Mouse (Mus musculus): Measurements from ENCODE around the gene Foxd1. TPM values are rescaled to one million over a fixed set of nuclear protein-coding genes. Genes with fewer than 3 reads are reported as not detected.

Foxd1 gene
- total and polyA plus RNA-seq, 3 experiments, result 0.05 TPM; not detected in 2

- Histone ChIP-seq H3K36me3 (replicated peaks) (no peaks in the 10 kb centered on the region), H3K27me3 (ENCODE audit: insufficient read depth, low read length) (no peaks in the 10 kb centered on the region; the same call in 1 of the 2 replicates), H3K4me3 (ENCODE audit: low read depth, low read length) (no peak overlapping the region), H3K9me3 (replicated peaks) (peaks cover 4% of the 10 kb centered on the region; the same call in 1 of the 2 replicates), H3K4me1 (ENCODE audit: insufficient read depth, low read depth, low read length) (no peaks in the 10 kb centered on the region)
- TF ChIP-seq CTCF (IDR thresholded peaks at IDR 0.05; ENCODE audit: low read depth, low read length) (no peak), TAL1 (conservative IDR thresholded peaks at IDR 0.05; ENCODE audit: low read depth, low read length) (no peak), POLR2AphosphoS5 (IDR thresholded peaks at IDR 0.05; ENCODE audit: insufficient replicate concordance, low read depth, low read length) (no peak), GATA1 (IDR thresholded peaks at IDR 0.05; ENCODE audit: borderline replicate concordance, low read length) (no peak), GATA2 (IDR thresholded peaks at IDR 0.05; ENCODE audit: borderline replicate concordance, low read depth, low read length) (no peak)
- no peak for ATAC-seq (ENCODE audit: extremely low read depth, insufficient number of reproducible peaks, low FRiP score, poor library complexity, severe bottlenecking)
- no peak for DNase-seq (ENCODE audit: low spot score)
Measured at GRCm38 (mm10) chr13:98385877-98386276, 31.8 kb downstream of the Foxd1 start.

DNA sequence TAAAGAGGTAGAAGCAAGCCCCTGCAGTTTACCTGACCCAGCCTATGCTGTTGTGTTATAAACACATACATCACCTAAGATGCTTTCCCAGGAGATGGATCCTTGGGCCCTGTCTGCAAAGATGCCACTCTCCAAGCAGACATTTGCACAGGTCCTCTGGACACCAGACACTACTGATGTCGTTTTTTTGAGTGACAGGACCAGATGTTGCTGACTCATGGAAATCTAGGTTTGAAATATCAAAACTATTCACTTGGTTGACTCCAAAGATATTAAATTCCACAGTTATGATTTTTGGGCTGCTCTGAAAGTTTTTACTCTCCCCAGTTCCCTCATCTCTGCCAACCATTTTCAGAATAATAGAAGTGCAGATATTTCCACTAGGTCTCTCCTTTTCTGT lies 35.0 kb downstream of the Foxd1 start:
- H3K4me3 ChIP-seq (ENCODE audit: low read depth, low read length), result no peak overlapping the region
- H3K4me1 ChIP-seq (ENCODE audit: insufficient read depth, low read depth, low read length), result no peaks in the 10 kb centered on the region
- DNase-seq (ENCODE audit: low spot score) (no peak), ATAC-seq (ENCODE audit: extremely low read depth, insufficient number of reproducible peaks, low FRiP score, poor library complexity, severe bottlenecking) (no peak)
- H3K36me3 ChIP-seq (replicated peaks), result no peaks in the 10 kb centered on the region
- no peaks in the 10 kb centered on the region; the same call in 1 of the 2 replicates for H3K27me3 ChIP-seq (ENCODE audit: insufficient read depth, low read length)
- TF ChIP-seq TAL1 (conservative IDR thresholded peaks at IDR 0.05; ENCODE audit: low read depth, low read length) (no peak), GATA1 (IDR thresholded peaks at IDR 0.05; ENCODE audit: borderline replicate concordance, low read length) (no peak), GATA2 (IDR thresholded peaks at IDR 0.05; ENCODE audit: borderline replicate concordance, low read depth, low read length) (no peak), CTCF (IDR thresholded peaks at IDR 0.05; ENCODE audit: low read depth, low read length) (no peak), POLR2AphosphoS5 (IDR thresholded peaks at IDR 0.05; ENCODE audit: insufficient replicate concordance, low read depth, low read length) (no peak)
- no peaks in the 10 kb centered on the region for H3K9me3 ChIP-seq (replicated peaks)

GRCm38 (mm10) chr13:98390363-98390762 lies 36.3 kb downstream of the Foxd1 start:
- no peaks in the 10 kb centered on the region; the same call in 1 of the 2 replicates for H3K27me3 ChIP-seq (ENCODE audit: insufficient read depth, low read length)
- no peak for ATAC-seq (ENCODE audit: extremely low read depth, insufficient number of reproducible peaks, low FRiP score, poor library complexity, severe bottlenecking)
- H3K36me3 ChIP-seq (replicated peaks), result no peaks in the 10 kb centered on the region

DNA sequence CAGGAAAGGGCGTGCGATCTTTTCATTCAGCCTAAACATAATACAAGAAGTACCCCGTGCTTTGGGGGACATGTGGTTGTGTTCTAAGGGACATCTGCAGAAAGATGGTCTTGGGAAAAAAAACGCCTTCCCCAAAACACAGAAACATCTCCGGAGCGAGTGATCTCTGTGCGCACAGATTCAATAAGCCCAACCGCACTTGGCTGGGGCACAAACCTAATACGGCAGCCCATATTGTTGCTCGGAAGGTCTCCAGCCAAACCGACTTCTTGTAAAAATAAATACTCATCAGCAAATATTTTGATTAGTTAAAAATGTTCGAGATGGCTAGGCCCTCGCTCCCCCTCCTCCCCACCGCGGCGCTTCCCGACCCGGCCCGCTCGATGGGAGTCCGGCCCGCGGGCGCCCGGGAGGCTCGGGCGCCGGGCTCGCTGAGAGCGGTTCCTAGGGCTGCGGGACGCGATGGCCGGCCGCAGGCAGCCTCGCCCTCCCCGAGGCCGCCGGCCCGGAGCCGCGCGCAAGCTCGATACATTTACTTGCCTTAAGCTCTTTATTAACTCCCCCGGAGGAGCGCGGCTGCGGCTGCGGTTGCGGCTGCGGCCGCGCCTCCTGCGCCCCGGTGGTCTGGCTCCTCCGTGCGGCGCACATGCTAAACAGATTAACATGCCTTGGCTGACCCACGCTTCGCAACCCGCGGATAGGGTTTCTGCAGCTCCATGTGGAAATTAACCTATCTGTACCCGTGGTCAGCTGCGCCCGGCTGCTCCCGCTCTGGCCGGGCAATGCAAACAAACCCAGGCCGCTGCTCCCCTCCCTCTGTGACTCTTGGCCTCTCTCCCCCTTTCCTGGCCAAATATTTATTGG lies 37.0 kb downstream of the Foxd1 start:
- Histone ChIP-seq H3K27me3 (ENCODE audit: insufficient read depth, low read length) (no peaks in the 10 kb centered on the region; the same call in 1 of the 2 replicates), H3K36me3 (replicated peaks) (no peaks in the 10 kb centered on the region), H3K4me1 (ENCODE audit: insufficient read depth, low read depth, low read length) (no peaks in the 10 kb centered on the region), H3K4me3 (ENCODE audit: low read depth, low read length) (no peak overlapping the region), H3K9me3 (replicated peaks) (no peaks in the 10 kb centered on the region)
- no peak for TF ChIP-seq GATA2 (IDR thresholded peaks at IDR 0.05; ENCODE audit: borderline replicate concordance, low read depth, low read length)
- no peak for TF ChIP-seq GATA1 (IDR thresholded peaks at IDR 0.05; ENCODE audit: borderline replicate concordance, low read length)
- no peak for TF ChIP-seq TAL1 (conservative IDR thresholded peaks at IDR 0.05; ENCODE audit: low read depth, low read length)
- no peak for TF ChIP-seq POLR2AphosphoS5 (IDR thresholded peaks at IDR 0.05; ENCODE audit: insufficient replicate concordance, low read depth, low read length)
- TF ChIP-seq CTCF (IDR thresholded peaks at IDR 0.05; ENCODE audit: low read depth, low read length), result no peak
- DNase-seq (ENCODE audit: low spot score) (no peak), ATAC-seq (ENCODE audit: extremely low read depth, insufficient number of reproducible peaks, low FRiP score, poor library complexity, severe bottlenecking) (no peak)

More at GRCm38 (mm10) chr13:98390363-98390762, 36.3 kb downstream of the Foxd1 start:
- DNase-seq (ENCODE audit: low spot score), result no peak
- H3K4me3 ChIP-seq (ENCODE audit: low read depth, low read length), result no peak overlapping the region
- H3K9me3 ChIP-seq (replicated peaks), result no peaks in the 10 kb centered on the region
- H3K4me1 ChIP-seq (ENCODE audit: insufficient read depth, low read depth, low read length), result no peaks in the 10 kb centered on the region
- no peak for TF ChIP-seq GATA1 (IDR thresholded peaks at IDR 0.05; ENCODE audit: borderline replicate concordance, low read length)
- no peak for TF ChIP-seq POLR2AphosphoS5 (IDR thresholded peaks at IDR 0.05; ENCODE audit: insufficient replicate concordance, low read depth, low read length)
- TF ChIP-seq CTCF (IDR thresholded peaks at IDR 0.05; ENCODE audit: low read depth, low read length), result no peak
- TF ChIP-seq TAL1 (conservative IDR thresholded peaks at IDR 0.05; ENCODE audit: low read depth, low read length), result no peak
- TF ChIP-seq GATA2 (IDR thresholded peaks at IDR 0.05; ENCODE audit: borderline replicate concordance, low read depth, low read length), result no peak

GRCm38 (mm10) chr13:98391635-98391990 lies 37.6 kb downstream of the Foxd1 start:
- H3K36me3 ChIP-seq (replicated peaks), result no peaks in the 10 kb centered on the region
- no peak overlapping the region for H3K4me3 ChIP-seq (ENCODE audit: low read depth, low read length)
- TF ChIP-seq GATA2 (IDR thresholded peaks at IDR 0.05; ENCODE audit: borderline replicate concordance, low read depth, low read length) (no peak), GATA1 (IDR thresholded peaks at IDR 0.05; ENCODE audit: borderline replicate concordance, low read length) (no peak), CTCF (IDR thresholded peaks at IDR 0.05; ENCODE audit: low read depth, low read length) (no peak), TAL1 (conservative IDR thresholded peaks at IDR 0.05; ENCODE audit: low read depth, low read length) (no peak), POLR2AphosphoS5 (IDR thresholded peaks at IDR 0.05; ENCODE audit: insufficient replicate concordance, low read depth, low read length) (no peak)
- DNase-seq (ENCODE audit: low spot score) (no peak), ATAC-seq (ENCODE audit: extremely low read depth, insufficient number of reproducible peaks, low FRiP score, poor library complexity, severe bottlenecking) (no peak)
- H3K27me3 ChIP-seq (ENCODE audit: insufficient read depth, low read length), result no peaks in the 10 kb centered on the region; the same call in 1 of the 2 replicates
- H3K9me3 ChIP-seq (replicated peaks), result no peaks in the 10 kb centered on the region
- H3K4me1 ChIP-seq (ENCODE audit: insufficient read depth, low read depth, low read length), result no peaks in the 10 kb centered on the region

DNA sequence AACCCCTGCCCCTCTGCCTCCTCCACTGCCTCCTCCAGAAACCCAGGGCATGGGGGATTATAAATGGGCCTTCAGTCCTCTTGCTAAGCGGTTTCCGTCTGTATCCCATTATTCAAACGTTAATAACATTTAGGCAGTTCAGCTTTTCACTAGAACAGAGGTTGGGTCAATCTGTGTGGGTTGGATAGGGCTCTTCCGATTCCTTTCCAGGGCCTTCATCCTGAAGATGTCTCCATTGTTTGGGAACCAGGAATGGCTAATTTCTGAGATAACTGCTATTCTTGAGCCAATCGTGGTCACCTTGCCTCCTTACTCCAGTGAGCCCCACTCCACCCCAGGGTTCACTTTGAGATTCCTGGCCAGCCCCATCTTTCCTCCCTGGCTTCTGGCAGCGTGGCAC lies 38.0 kb downstream of the Foxd1 start:
- ATAC-seq (ENCODE audit: extremely low read depth, insufficient number of reproducible peaks, low FRiP score, poor library complexity, severe bottlenecking) (no peak), DNase-seq (ENCODE audit: low spot score) (no peak)
- Histone ChIP-seq H3K36me3 (replicated peaks) (no peaks in the 10 kb centered on the region), H3K4me1 (ENCODE audit: insufficient read depth, low read depth, low read length) (no peaks in the 10 kb centered on the region), H3K27me3 (ENCODE audit: insufficient read depth, low read length) (no peaks in the 10 kb centered on the region; the same call in 1 of the 2 replicates), H3K9me3 (replicated peaks) (no peaks in the 10 kb centered on the region), H3K4me3 (ENCODE audit: low read depth, low read length) (no peak overlapping the region)
- TF ChIP-seq POLR2AphosphoS5 (IDR thresholded peaks at IDR 0.05; ENCODE audit: insufficient replicate concordance, low read depth, low read length), result no peak
- no peak for TF ChIP-seq GATA2 (IDR thresholded peaks at IDR 0.05; ENCODE audit: borderline replicate concordance, low read depth, low read length)
- TF ChIP-seq TAL1 (conservative IDR thresholded peaks at IDR 0.05; ENCODE audit: low read depth, low read length), result no peak
- no peak for TF ChIP-seq GATA1 (IDR thresholded peaks at IDR 0.05; ENCODE audit: borderline replicate concordance, low read length)
- TF ChIP-seq CTCF (IDR thresholded peaks at IDR 0.05; ENCODE audit: low read depth, low read length), result no peak
